Mouse (Mus musculus) left cerebral cortex, adult 18-20 months (tissue): ENCODE data around the gene Asna1. TPM values are rescaled to one million over a fixed set of nuclear protein-coding genes. Genes with fewer than 3 reads are reported as not detected.

Source experiments
- DNase-seq, 2 experiments: peaks; one replicate each; pipeline ENCODE4 v3.0.0; 2021 to 2022; ENCODE audit warnings: low spot score in 2 of 2, mixed read lengths in 1 of 2
- total RNA-seq, 2 experiments: library from RNA; stranded (reverse); gene quantifications; 2 replicates each; pipeline ENCODE4 v1.2.3; 2021

Gene Asna1
- total RNA-seq, 2 experiments from 2014 or later, result 130 to 138 TPM

DNA sequence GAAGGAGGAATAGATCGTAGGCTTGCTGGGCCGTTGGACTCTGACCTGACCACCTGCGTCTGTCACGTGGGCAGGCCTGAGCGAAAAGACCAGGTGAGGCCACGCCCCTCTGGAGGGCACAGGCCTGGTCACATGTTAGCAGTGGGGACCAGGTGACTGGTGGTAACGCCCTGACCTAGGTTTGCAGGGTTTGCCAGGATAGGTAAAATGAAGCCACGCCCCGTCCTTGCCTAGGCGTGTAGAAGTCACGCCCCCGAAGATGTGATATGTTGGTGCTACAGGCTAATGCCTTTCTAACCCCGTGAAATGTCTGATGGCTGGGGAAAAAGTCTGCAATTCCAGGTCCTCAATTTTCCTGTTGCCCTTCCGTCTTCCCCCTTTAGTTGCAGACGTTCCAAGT is 34.2 kb downstream of the Asna1 start:
- no peak for DNase-seq

GRCm38 (mm10) chr8:84990349-84990748 is 34.7 kb downstream of the Asna1 start, which contains the start of gene Hook2:
Gene Hook2, plus strand, starts transcription at chr8:84990603.
- DNase-seq, result peak; percentile 96 to 97

GRCm38 (mm10) chr8:84989810-84990209 is 35.3 kb downstream of the Asna1 start:
- peak; percentile 89 to 90 for DNase-seq

GRCm38 (mm10) chr8:84989311-84989731 is 35.8 kb downstream of the Asna1 start:
- no peak for DNase-seq

DNA sequence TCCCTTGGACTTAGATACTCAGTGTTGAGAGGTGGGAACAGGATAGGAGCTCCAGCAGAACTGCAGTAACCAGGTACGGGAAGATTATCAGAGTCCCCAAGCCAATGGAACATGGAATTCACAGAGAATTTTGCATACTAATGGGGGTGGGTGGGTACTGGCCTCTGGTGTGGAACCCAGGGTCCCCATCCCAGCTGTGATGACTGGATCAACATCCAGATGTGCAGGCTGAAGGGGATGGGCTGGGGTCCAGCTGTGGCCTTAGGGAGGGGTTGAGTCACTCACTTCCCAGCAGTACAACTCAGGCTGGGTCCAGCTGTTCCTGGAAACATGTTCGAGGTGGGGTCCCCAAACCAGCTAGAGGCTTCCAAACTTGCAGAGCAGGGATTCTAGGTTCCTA is 37.2 kb downstream of the Asna1 start:
- no peak for DNase-seq

GRCm38 (mm10) chr8:84987388-84987787 is 37.7 kb downstream of the Asna1 start:
- no peak for DNase-seq

- DNase-seq, result no peak
These were observed 38.6 kb downstream of the Asna1 start for GRCm38 (mm10) chr8:84986379-84986945.

GRCm38 (mm10) chr8:84985684-84986378 is 39.2 kb downstream of the Asna1 start:
- DNase-seq, result peak; percentile 95 to 97

DNA sequence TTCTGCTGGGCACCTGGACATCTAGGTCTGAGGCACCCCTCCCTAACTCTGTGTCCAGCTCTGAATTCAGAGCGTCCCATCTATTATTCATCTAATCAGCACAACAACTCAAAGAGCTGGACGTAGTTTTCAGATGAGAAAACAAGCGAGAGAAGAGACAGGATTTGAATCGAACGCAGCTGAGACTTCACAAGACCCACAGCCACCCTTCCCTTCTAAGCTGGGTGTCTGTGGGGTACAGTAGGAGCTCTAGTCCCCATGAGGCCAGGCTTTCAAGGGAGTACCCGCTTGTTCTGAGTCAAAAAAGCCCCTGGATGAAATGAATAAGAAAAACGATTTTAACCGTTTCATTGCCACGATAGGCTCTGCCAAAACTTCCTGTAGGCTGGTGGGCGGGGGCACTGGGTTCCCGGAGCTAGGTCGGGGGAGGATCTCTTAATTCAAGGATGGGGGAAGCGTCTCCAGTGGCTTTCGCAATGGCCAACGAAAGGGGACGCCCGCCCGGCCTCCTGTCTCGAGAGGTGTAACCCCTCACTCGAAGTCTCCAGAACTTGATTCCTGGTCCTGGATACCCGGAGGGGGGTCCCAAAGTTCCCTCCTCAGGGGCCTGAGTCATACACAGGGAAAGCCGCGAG is 39.9 kb downstream of the Asna1 start:
- peak; percentile 22 for DNase-seq

DNA sequence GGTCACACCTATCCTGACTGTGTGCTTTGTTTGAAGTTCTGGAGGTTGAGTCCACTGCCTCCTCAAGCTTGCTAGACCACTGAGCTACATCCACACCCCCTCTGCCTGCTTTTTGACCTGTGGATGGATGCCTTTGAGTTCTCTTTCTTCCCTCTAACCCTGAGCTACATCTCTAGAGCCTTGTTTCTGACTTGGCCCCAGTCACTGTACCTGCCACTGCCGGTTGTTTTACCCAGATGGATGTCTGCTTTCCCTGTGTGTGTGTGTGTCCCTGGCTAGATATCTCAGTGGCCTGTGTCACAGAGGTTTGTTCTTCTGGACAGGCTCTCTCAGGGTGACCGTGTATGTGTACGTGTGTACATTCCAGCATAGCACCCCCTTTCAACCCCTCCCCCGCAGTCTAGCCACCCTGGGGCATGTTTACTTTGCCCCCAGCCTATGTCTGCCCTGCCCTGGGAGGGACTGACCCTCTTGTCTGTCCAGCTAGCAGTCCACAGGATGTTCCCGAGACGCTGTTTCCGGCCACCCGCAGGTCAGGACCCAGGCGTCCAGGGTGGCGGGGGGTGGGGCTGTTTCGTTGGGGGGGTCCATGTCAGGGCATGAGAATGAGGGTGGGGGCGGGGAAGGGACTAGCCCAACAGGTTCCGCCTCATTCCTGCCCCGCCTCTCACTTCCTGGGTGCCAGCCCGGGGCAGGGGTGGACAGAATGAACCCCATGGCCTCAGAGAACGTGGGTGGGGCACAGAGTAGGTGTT is 40.6 kb downstream of the Asna1 start:
- DNase-seq, result no peak

DNA sequence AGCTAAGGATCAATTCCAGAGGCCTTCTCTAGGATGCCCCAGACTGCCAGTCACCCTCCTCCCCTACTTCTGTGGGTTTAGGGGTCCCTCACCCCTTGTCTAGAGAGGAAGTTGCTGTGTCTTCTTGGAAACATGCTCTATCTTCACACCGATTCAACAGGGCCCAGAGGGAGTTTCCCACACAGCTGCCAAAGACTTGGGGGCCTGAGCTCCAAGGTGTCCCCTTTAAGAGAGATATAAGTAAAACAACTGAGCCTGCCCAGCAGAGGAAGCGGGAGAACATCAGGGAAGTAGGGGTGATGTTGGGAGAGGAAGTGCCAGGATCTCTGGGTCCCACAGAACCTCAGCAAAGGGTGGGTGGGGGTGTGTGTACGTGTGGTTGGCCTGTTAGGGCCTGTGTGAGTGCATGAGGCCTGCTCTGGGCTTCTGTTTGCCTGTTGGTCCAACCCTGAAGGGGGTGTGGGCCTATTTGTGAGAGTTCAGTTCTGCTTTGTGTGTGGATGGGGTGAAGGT is 42.5 kb downstream of the Asna1 start:
- DNase-seq, result no peak

DNA sequence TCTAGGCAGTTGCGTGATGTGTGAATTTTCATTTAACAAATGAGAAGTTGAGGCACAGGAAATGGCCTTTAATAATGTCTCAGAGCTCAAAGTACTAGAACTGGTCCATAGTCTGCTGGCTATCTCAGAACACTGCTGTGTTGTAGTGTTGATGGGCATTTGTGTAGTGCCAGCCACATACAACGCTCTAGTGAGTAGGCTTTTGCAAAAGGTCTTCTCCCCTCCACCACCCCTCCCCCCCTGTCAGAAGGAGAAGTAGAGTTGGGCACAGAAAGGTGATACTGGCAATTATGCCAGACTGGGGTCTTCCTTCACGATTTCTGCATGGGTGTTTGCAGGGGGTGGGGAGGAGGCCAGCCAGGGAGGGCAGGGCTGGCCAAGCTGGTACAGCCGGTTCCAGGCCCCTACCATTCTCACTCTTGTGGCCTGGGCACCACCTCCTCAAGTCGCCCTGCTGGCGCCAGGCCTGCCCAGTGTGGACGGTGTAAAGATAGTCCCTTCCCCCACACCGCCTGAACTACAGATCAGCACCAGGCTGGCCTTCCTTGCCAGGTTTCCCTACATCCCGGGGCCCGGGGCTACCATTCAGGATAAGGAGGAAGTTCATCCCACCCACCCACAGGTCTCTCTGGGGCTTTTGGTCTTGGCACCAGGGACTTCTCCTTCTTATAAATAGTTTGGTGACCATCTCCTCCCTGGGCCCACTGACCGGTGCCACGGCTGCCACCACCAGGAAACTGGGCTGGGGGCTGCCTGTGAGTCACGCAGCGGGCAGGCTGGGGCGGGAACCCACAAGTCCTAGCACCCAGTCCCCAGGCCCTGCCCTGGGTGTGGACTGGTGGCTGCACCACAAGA is 43.2 kb downstream of the Asna1 start:
- DNase-seq, result no peak

DNA sequence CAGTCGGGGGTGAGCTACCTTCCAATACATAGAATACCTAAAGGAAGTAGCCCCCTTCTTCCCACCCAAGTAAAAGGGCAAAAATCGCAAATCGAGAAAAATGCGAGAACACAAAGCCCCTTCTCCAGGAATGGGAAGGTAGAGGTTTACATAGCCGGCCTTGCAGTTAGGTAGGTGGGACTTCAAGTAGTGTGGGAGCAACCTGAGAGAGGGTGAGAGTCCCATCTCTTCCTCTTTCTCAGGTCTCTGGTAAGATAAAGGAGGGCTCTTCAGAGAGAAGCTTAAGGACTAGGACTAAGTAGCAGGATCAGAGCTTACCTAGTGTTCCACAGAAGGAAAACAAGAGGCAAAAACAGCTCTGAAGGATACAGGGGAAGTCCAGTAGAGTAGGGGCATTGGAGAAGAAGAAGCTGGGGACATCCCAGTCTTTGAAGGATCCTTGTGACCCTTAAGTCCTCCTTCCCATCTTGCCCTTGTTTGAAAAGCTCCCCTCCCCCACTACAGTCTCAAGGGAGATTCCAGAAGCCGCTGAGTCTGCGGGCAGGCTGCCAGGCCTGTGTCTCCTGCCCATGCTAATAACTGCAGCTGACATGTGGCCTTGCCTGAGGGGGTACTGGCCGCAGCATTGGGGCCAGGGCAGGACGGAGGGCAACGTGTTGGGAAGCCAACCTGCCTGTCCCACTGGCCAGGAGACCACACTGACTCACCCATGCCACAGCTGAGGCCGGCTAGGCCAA is 44.3 kb downstream of the Asna1 start:
- peak in 1 of 2 experiments; percentile 25 for DNase-seq

DNA sequence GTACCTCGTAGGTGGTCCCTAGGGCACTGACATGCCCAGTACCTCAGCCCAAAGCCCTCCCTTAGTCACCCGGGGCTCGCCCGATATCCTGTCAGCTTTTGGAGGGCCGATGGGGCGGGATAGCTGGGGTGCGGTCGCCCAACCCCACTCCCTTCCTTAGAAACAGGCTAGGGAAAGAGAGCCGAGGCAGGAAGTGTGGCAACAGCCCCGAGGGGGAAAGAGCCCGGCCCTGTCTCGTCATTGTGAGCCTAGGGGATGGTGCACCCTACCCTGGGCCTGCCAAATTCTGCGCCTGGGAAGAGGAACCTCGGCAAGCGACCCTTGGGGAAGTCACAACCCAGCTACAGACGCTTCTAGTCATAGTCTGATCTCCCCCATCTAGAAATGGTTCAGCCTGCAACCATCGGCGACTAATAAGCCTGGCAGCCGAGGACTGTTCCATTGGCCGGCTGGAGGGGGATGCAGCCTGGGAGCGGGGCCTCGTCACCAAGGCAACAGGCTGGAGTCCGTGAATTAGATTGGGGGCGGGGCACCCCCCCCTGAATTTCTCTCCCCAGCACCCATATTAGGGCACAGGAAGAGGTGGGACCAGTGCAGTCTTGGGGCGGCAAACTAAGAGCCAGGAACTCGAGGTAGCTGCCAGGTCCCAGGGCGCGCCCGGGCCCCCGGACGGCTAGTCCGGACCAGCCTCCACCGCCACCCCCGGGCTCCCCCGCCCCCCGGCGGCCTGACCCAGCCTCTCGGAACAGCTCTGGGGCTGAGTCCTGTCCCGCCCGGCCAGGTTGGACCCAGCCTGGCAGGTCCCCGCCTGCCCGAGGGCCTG is 45.3 kb downstream of the Asna1 start:
- DNase-seq, result peak; percentile 89 to 93

- DNase-seq, result peak; percentile 97 to 98
These were observed 46.7 kb downstream of the Asna1 start, which contains the start of gene Junb for GRCm38 (mm10) chr8:84978248-84978940. Gene Junb, minus strand, starts transcription at chr8:84978718.

DNA sequence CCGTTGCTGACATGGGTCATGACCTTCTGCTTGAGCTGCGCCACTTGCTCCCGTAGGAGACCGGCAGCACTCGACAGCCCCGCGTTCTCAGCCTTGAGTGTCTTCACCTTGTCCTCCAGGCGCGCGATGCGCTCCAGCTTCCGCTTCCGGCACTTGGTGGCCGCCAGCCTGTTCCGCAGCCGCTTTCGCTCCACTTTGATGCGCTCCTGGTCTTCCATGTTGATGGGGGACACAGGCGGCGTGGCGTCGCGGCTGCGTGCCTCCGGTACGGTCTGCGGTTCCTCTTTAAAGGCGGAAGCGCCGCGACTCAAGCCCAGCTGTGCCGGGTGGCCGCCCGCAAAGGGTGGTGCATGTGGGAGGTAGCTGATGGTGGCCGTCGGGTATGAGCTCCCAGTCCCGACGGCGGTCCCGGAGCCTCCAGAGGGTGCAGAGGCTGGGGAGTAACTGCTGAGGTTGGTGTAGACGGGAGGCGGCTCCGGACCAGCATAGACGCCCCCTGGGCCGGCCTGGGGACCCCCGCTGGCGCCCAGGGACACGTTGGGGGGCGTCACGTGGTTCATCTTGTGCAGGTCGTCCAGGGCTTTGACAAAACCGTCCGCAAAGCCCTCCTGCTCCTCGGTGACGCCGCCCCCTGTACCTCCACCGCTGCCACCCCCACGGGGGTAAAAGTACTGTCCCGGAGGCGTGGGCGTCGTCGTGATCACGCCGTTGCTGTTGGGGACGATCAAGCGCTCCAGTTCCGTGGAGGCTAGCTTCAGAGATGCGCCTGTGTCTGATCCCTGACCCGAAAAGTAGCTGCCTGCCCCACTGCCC is 47.4 kb downstream of the Asna1 start:
- peak; percentile 70 to 71 for DNase-seq

DNA sequence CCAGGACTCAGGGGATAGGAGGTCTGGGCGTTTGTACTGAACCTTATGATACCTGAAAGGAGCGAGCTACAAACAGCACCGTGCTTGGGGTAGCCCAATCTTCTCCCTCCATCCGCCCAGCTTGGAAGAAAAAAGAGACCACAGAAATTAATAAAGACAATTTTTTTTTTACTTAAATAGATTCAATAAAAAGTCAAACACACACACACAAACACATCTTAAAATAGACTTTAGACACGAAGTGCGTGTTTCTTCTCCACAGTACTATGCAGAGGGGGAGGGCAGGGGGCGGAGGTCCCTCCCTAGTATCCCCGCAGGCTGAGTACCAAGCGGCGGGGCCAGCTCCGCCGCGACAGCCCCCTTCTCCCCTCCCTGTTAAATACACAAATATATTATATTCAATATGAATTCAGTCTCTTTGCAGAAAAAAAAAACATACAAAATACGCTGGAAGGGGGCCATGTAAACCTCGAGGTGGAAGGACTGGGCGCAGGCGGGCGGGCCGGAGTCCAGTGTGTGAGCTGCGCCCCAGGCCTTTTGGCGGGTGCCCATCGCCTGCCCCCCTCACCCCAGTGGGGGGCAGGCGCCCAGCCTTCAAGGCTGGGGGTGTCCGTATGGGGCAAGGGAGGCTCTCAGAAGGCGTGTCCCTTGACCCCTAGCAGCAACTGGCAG is 48.2 kb downstream of the Asna1 start:
- DNase-seq, result no peak
